ENCODE assay signal across 9 mouse cellular contexts in the genomic region with DNA sequence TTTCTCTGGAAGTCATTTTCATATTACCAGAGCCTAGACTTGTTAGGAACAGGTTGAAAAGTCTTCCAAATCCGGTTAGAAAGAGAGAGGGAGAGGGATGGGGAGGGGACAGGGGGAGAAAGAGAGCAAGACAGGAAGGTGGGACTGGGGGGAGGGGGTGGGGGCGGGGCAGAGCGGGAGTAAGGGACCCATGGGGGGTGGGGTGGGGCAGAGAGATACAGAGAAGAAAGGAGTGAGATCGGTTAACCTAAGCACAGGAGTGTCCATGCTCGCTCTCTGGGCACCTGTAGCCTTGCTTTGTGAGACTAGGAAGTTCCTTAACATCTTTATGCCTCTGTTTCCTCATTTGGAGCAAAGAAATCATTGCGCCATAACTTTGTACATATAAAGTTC. TPM values are rescaled to one million over a fixed set of nuclear protein-coding genes. Genes with fewer than 3 reads are reported as not detected.
DNase-seq lines count a peak whose midpoint lies in the region; ATAC-seq and TF ChIP-seq lines count a peak whose summit lies in the region.
"Had no signal": no experiment of that assay in that cellular context is flagged by ENCODE, and none has a peak within 500 bp of the region (broad histone marks: within the 10 kb centered on the region; RNA-seq: fewer than 3 reads in every experiment).

No protein-coding gene starts in this region.

- 18% methylated on average over 6 of the region's 6 CpGs for WGBS in forebrain, embryonic 11.5 days
- 22% methylated on average over 6 of the region's 6 CpGs for WGBS in hindbrain, embryonic 16.5 days
- 25% methylated on average over 6 of the region's 6 CpGs for WGBS in neural tube, embryonic 13.5 days

- no peak for ATAC-seq in forebrain, embryonic 11.5 days (replicated peaks; ENCODE audit: low FRiP score)
- ATAC-seq in hindbrain, embryonic 16.5 days, result no peak
- ATAC-seq in neural tube, embryonic 13.5 days (ENCODE audit: low read depth), result no peak

- no peak for TF ChIP-seq CTCF in layer of hippocampus, adult 2 months (conservative IDR thresholded peaks at IDR 0.05)

- H3K4me2 ChIP-seq in forebrain, embryonic 11.5 days (ENCODE audit: low read depth, low read length, severe bottlenecking), result peak overlapping the region; percentile 42
- H3K4me2 ChIP-seq in hindbrain, embryonic 16.5 days (ENCODE audit: low read length), result peak overlapping the region; percentile 50
- H3K4me2 ChIP-seq in neural tube, embryonic 13.5 days, result peak overlapping the region; percentile 50

- no peaks in the 10 kb centered on the region for H3K27me3 ChIP-seq in forebrain, embryonic 11.5 days (ENCODE audit: control insufficient read depth, insufficient read depth, low read length)
- no peaks in the 10 kb centered on the region for H3K27me3 ChIP-seq in hindbrain, embryonic 16.5 days (replicated peaks; ENCODE audit: control insufficient read depth, insufficient read depth, low read length)
- H3K27me3 ChIP-seq in neural tube, embryonic 13.5 days, result no peaks in the 10 kb centered on the region

- H3K9ac ChIP-seq in forebrain, embryonic 11.5 days (ENCODE audit: low read length), result no peak overlapping the region
- no peak overlapping the region for H3K9ac ChIP-seq in hindbrain, embryonic 16.5 days (ENCODE audit: low read depth, low read length)
- H3K9ac ChIP-seq in neural tube, embryonic 13.5 days, result no peak overlapping the region

- no peaks in the 10 kb centered on the region for H3K9me3 ChIP-seq in forebrain, embryonic 11.5 days (ENCODE audit: control insufficient read depth, low read length)
- H3K9me3 ChIP-seq in hindbrain, embryonic 16.5 days (ENCODE audit: control insufficient read depth, low read length), result 0 out of 2 replicates have a peak, but pooled peaks cover 2% of the 10 kb centered on the region
- H3K9me3 ChIP-seq in neural tube, embryonic 13.5 days, result no peaks in the 10 kb centered on the region

- H3K36me3 ChIP-seq in forebrain, embryonic 11.5 days (ENCODE audit: control insufficient read depth, insufficient read depth, low read length), result no peaks in the 10 kb centered on the region
- no peaks in the 10 kb centered on the region for H3K36me3 ChIP-seq in hindbrain, embryonic 16.5 days (ENCODE audit: control insufficient read depth, insufficient read depth, low read length)
- H3K36me3 ChIP-seq in neural tube, embryonic 13.5 days, result no peaks in the 10 kb centered on the region
- H3K36me3 ChIP-seq: G1E had no signal

- peaks cover 2% of the 10 kb centered on the region; the same call in 1 of the 2 replicates for H3K4me1 ChIP-seq in forebrain, embryonic 11.5 days (replicated peaks; ENCODE audit: control insufficient read depth, insufficient read depth, low read length)
- peaks cover 5% of the 10 kb centered on the region; the same call in 1 of the 2 replicates for H3K4me1 ChIP-seq in hindbrain, embryonic 16.5 days (ENCODE audit: control insufficient read depth, insufficient read depth, low read depth, low read length)
- H3K4me1 ChIP-seq in neural tube, embryonic 13.5 days (replicated peaks), result peaks cover 10% of the 10 kb centered on the region; the same call in 1 of the 2 replicates

- H3K27ac ChIP-seq in layer of hippocampus, adult 2 months, result peak overlapping the region; percentile 39; the same call in 1 of the 2 replicates
- H3K27ac ChIP-seq in forebrain, embryonic 11.5 days (ENCODE audit: low read depth, low read length), result no peak overlapping the region
- H3K27ac ChIP-seq in hindbrain, embryonic 16.5 days (ENCODE audit: low read depth, low read length), result no peak overlapping the region
- H3K27ac ChIP-seq in neural tube, embryonic 13.5 days (replicated peaks), result no peak overlapping the region

- no peak overlapping the region for H3K4me3 ChIP-seq in layer of hippocampus, adult 2 months
- H3K4me3 ChIP-seq in forebrain, embryonic 11.5 days (ENCODE audit: low read depth, low read length), result no peak overlapping the region
- no peak overlapping the region; the same call in 1 of the 2 replicates for H3K4me3 ChIP-seq in hindbrain, embryonic 16.5 days (ENCODE audit: low read length)
- H3K4me3 ChIP-seq in neural tube, embryonic 13.5 days, result no peak overlapping the region

- no peak for DNase-seq in layer of hippocampus, adult 2 months (ENCODE audit: low spot score in 2 of 2)
- no peak for DNase-seq in layer of hippocampus, postnatal 14 days (ENCODE audit: low spot score in 2 of 2)
- no peak for DNase-seq in forebrain, embryonic 11.5 days (ENCODE audit: low spot score)
- DNase-seq in right cerebral cortex, adult 2 months (ENCODE audit: low spot score in 2 of 2), result no peak
- no peak for DNase-seq in left cerebral cortex, adult 8-10 months (ENCODE audit: low spot score in 2 of 2)
- DNase-seq: thymus, postnatal 36 days had no signal

RNA-seq across cellular contexts. Expression of a gene that starts 56.8 kb away (rescaled TPM):
- total RNA-seq in layer of hippocampus, adult 2 months (2021), result 10 to 100 TPM; 22.4 to 23.5 TPM
- total RNA-seq in layer of hippocampus, postnatal 14 days (2021), result 10 to 100 TPM; 22.1 to 22.9 TPM
- polyA plus RNA-seq in forebrain, embryonic 11.5 days (2014; fragmentation: Nextera tagmentation; extraction: Ambion mirVana), result 3.7 and 4.2 TPM in 2 replicates
- polyA plus RNA-seq in hindbrain, embryonic 16.5 days (2015; fragmentation: Nextera tagmentation; extraction: Ambion mirVana), result 2.3 and 3.0 TPM in 2 replicates
- 2.7 and 3.6 TPM in 2 replicates for polyA plus RNA-seq in neural tube, embryonic 13.5 days (2015; fragmentation: Nextera tagmentation; extraction: Ambion mirVana)
- 10 to 100 TPM; 17.5 to 20.3 (median 19.0) TPM for total RNA-seq in left cerebral cortex, adult 8-10 months (2022)
- polyA plus RNA-seq: G1E had no signal
